In genomic region chr9:57833762-57834471, GRCm38 (mm10) we compare ENCODE assay signal across 16 mouse cellular contexts. TPM values are rescaled to one million over a fixed set of nuclear protein-coding genes. Genes with fewer than 3 reads are reported as not detected.
A peak's percentile ranks its signal among the peaks of the same experiment; 100 is the strongest.
DNase-seq lines count a peak whose midpoint lies in the region; ATAC-seq and TF ChIP-seq lines count a peak whose summit lies in the region.
"Had no signal": no experiment of that assay in that cellular context is flagged by ENCODE, and none has a peak within 500 bp of the region (broad histone marks: within the 10 kb centered on the region; RNA-seq: fewer than 3 reads in every experiment).

No protein-coding gene starts in this region.

- H3K27ac ChIP-seq in heart, embryonic 10.5 days = peak overlapping the region; percentile 74
- 0 out of 2 replicates have a peak overlapping the region, but pooled peaks have one; percentile 8 for H3K27ac ChIP-seq in ES-E14 (ENCODE audit: insufficient read depth, low read depth, low read length, poor library complexity, severe bottlenecking)
- H3K27ac ChIP-seq in neural tube, embryonic 13.5 days (replicated peaks) = no peak overlapping the region
- H3K27ac ChIP-seq: layer of hippocampus, adult 2 months; limb, embryonic 13.5 days; lung, embryonic 15.5 days had no signal

- 54% methylated on average over 9 of the region's 9 CpGs for WGBS in heart, embryonic 10.5 days
- 58% methylated on average over 9 of the region's 9 CpGs for WGBS in neural tube, embryonic 13.5 days

- in situ Hi-C loops in ES-E14 (cut with MboI; ENCODE audit: low sequenced_read_pairs in 2 of 2, unreplicated experiment in 2 of 2) = no loop called here

- no peaks in the 10 kb centered on the region for H3K27me3 ChIP-seq in heart, embryonic 10.5 days (ENCODE audit: insufficient read depth, poor library complexity, severe bottlenecking)
- no peaks in the 10 kb centered on the region for H3K27me3 ChIP-seq in megakaryocyte, embryonic 14.5 days (replicated peaks)
- H3K27me3 ChIP-seq in neural tube, embryonic 13.5 days = peaks cover 7% of the 10 kb centered on the region; the same call in 1 of the 2 replicates

- H3K4me2 ChIP-seq in neural tube, embryonic 13.5 days = peak overlapping the region; percentile 59
- H3K4me2 ChIP-seq: lung, embryonic 15.5 days had no signal

- no peak overlapping the region for H3K9ac ChIP-seq in ES-E14 (ENCODE audit: insufficient read depth, low read depth, low read length, poor library complexity, severe bottlenecking)
- peak overlapping the region; percentile 36; the same call in 1 of the 2 replicates for H3K9ac ChIP-seq in neural tube, embryonic 13.5 days
- H3K9ac ChIP-seq: limb, embryonic 13.5 days; lung, embryonic 15.5 days had no signal

- H3K9me3 ChIP-seq in heart, embryonic 10.5 days = no peaks in the 10 kb centered on the region
- H3K9me3 ChIP-seq in megakaryocyte, embryonic 14.5 days = no peaks in the 10 kb centered on the region
- no peaks in the 10 kb centered on the region for H3K9me3 ChIP-seq in ES-E14 (ENCODE audit: control insufficient read depth, insufficient read depth, low read depth, low read length)
- H3K9me3 ChIP-seq in neural tube, embryonic 13.5 days = no peaks in the 10 kb centered on the region
- H3K9me3 ChIP-seq: limb, embryonic 13.5 days; lung, embryonic 15.5 days had no signal

- peaks cover 11% of the 10 kb centered on the region; the same call in 1 of the 2 replicates for H3K36me3 ChIP-seq in heart, embryonic 10.5 days
- H3K36me3 ChIP-seq in megakaryocyte, embryonic 14.5 days (replicated peaks; ENCODE audit: low read length) = peaks cover 59% of the 10 kb centered on the region
- H3K36me3 ChIP-seq in ES-E14 (ENCODE audit: control insufficient read depth, insufficient read depth, low read length, poor library complexity, severe bottlenecking) = peaks cover 8% of the 10 kb centered on the region
- 0 out of 2 replicates have a peak, but pooled peaks cover 3% of the 10 kb centered on the region for H3K36me3 ChIP-seq in neural tube, embryonic 13.5 days
- H3K36me3 ChIP-seq: limb, embryonic 13.5 days; lung, embryonic 15.5 days had no signal

- intact Hi-C loops in heart, postnatal 36 days (cut with DNase I) = loop anchor here (5.0 kb wide), 1 partner anchor 37 kb away; no protein-coding TSS in a partner anchor

- no peak for DNase-seq in heart, embryonic 10.5 days (ENCODE audit: low spot score)
- no peak for DNase-seq in heart, postnatal 36 days
- DNase-seq in ES-E14 (ENCODE audit: low read depth, low spot score) = no peak
- no peak for DNase-seq in retina, postnatal 1 day
- DNase-seq in embryo, embryonic 10.5 days (ENCODE audit: low spot score) = no peak
- DNase-seq: adrenal gland, adult 2 months; cerebellum, postnatal 25 days; spleen, adult 18-20 months; thymus, adult 18-20 months had no signal

- H3K4me3 ChIP-seq in heart, embryonic 10.5 days = peak overlapping the region; percentile 88
- H3K4me3 ChIP-seq in megakaryocyte, embryonic 14.5 days (replicated peaks) = peak overlapping the region; percentile 74
- no peak overlapping the region for H3K4me3 ChIP-seq in ES-E14 (ENCODE audit: insufficient read depth in 1 of 2, low read depth in 1 of 2, low read length in 2 of 2, poor library complexity in 1 of 2, severe bottlenecking in 1 of 2)
- H3K4me3 ChIP-seq in neural tube, embryonic 13.5 days = 0 out of 2 replicates have a peak overlapping the region, but pooled peaks have one; percentile 1
- H3K4me3 ChIP-seq: layer of hippocampus, adult 2 months; lung, embryonic 15.5 days had no signal

- H3K4me1 ChIP-seq in heart, embryonic 10.5 days = peaks cover 67% of the 10 kb centered on the region
- H3K4me1 ChIP-seq in megakaryocyte, embryonic 14.5 days = peaks cover 81% of the 10 kb centered on the region
- peaks cover 16 to 20% of the 10 kb centered on the region in 2 experiments for H3K4me1 ChIP-seq in ES-E14 (ENCODE audit: control insufficient read depth in 2 of 2, insufficient read depth in 2 of 2, low read length in 2 of 2, poor library complexity in 1 of 2)
- H3K4me1 ChIP-seq in neural tube, embryonic 13.5 days (replicated peaks) = peaks cover 68% of the 10 kb centered on the region

- no peak for ATAC-seq in megakaryocyte, adult 5-6 weeks (ENCODE audit: poor library complexity, severe bottlenecking)
- ATAC-seq in neural tube, embryonic 13.5 days (ENCODE audit: low read depth) = no peak
- ATAC-seq: intestine, embryonic 16.5 days had no signal

TF ChIP-seq in ES-E14, 5 proteins besides CTCF, POLR2A, EP300 and RAD21:
- no peak for TF ChIP-seq HCFC1 (IDR thresholded peaks at IDR 0.05; ENCODE audit: borderline replicate concordance, insufficient read depth, low read length)
- TF ChIP-seq ZC3H11A (IDR thresholded peaks at IDR 0.05; ENCODE audit: borderline replicate concordance, low read depth, low read length) = no peak
- no peak for TF ChIP-seq MAFK (IDR thresholded peaks at IDR 0.05; ENCODE audit: insufficient read depth, low read depth, low read length)
- TF ChIP-seq CHD2 (IDR thresholded peaks at IDR 0.05; ENCODE audit: low read depth, low read length) = no peak
TF ChIP-seq in ES-E14: peak in this region for 0.

RNA-seq across cellular contexts. Expression of gene Arid3b, which starts 2.7 kb away (rescaled TPM):
- polyA plus RNA-seq in heart, embryonic 10.5 days (2016; fragmentation: Nextera tagmentation; extraction: Ambion mirVana) = 59.7 and 60.2 TPM in 2 replicates
- total RNA-seq in heart, postnatal 36 days (2021) = 1 to 10 TPM; 3.6 to 4.1 TPM
- 33.5 and 107 TPM in 2 replicates for polyA plus RNA-seq in megakaryocyte, embryonic 14.5 days (2012; ENCODE audit: insufficient read depth, low replicate concordance)
- 23.0 and 23.7 TPM in 2 replicates for total RNA-seq in megakaryocyte, adult 5-6 weeks (2015)
- total RNA-seq in megakaryocyte, adult 5-6 weeks (2017) = 7.6 and 12.6 TPM in 2 replicates
- total RNA-seq in ES-E14 (2012; rRNA removed) = 20.3 and 23.4 TPM in 2 replicates
- 11.4 and 11.7 TPM in 2 replicates for polyA plus RNA-seq in neural tube, embryonic 13.5 days (2015; fragmentation: Nextera tagmentation; extraction: Ambion mirVana)

Comparison
In these comparisons a context has a peak if more than half of its experiments do, and no peak if none do; other contexts are left out.
1. H3K4me3 ChIP-seq: peak in heart, embryonic 10.5 days (single experiment), megakaryocyte, embryonic 14.5 days (single experiment) and neural tube, embryonic 13.5 days (single experiment); none in ES-E14 (0 of 2).